Mouse (Mus musculus): ENCODE measurements around the gene Wdtc1. TPM values are rescaled to one million over a fixed set of nuclear protein-coding genes. Genes with fewer than 3 reads are reported as not detected.

Gene Wdtc1
- total RNA-seq, 2 experiments from 2014 or later: 82.0 to 88.2 TPM

DNA sequence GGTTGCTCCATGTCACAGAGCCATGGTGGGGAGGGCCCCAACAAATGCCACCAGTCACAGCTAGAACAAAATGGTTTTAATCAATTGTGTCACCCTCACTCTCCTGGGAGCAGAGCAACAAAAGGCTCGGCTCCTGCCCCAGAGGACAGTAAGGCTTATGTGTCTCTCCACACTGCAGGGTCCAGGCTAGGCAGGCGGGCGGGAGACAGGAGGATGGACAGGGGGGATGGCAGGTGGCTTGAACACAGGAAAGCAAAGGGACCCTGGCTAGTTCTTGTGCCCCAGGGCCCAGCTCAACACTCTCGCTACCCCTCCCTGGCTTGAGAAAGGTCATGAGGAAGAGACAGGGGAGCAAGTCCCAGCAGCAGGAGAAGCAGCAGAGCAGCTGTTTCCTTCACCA is 60.9 kb downstream of the Wdtc1 start:
- no peak for DNase-seq
- intact Hi-C loops (cut with DNase I): no loop called here

- intact Hi-C loops (cut with DNase I): no loop called here
- DNase-seq: no peak
These were observed 62.0 kb downstream of the Wdtc1 start for GRCm38 (mm10) chr4:133291255-133291654.

DNA sequence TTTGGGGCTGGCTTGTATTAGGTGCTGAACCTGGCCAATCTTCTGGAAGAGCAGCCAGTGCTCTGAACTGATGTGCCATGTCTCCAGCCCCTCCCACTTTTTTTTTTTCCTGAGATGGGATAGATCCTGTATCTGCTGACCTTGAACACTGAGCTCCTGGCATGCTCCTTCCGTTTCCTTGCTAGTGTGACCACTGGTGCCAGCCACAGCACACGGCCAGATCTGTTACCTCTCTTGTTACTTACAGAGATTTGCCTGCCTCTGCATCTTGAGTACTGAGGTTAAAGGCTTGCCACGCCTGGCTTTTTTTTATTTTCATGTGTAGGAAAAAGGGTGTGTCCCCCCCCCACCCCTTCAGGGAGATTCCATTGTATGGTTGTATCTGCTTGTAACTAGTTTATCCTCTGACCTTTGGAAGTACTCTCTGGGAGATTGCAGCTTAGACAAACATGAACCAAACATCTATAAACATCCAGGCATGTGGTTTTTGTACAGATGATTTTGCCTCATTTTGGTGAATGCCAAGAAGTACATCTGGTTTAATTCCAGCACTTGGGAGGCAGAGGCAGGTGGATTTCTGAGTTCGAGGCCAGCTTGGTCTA is 66.7 kb downstream of the Wdtc1 start:
- intact Hi-C loops (cut with DNase I): no loop called here
- DNase-seq: no peak

- intact Hi-C loops (cut with DNase I): no loop called here
- no peak for DNase-seq
These were observed 67.3 kb downstream of the Wdtc1 start for GRCm38 (mm10) chr4:133285950-133286349.

DNA sequence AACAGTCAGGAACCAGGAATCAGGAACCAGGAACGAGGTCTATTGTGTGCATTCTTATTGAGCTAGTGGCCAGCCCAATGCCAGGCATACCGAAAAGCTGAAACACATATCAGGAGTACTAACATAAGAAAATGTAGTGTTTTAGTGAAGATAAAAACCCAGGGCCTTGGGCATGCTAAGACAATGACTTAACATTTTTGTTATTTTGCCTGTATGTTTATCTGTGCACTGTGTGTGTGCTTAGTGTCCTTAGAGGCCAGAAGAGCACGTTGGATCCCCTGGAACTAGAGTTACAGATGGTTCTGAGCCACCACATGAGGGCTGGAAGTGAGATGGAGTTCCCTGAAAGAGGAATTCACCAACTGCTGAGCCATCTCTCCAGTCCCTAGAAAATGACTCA is 68.0 kb downstream of the Wdtc1 start:
- intact Hi-C loops (cut with DNase I): no loop called here
- DNase-seq: no peak

GRCm38 (mm10) chr4:133282656-133283055 is 70.6 kb downstream of the Wdtc1 start:
- no peak for DNase-seq
- intact Hi-C loops (cut with DNase I): no loop called here

DNA sequence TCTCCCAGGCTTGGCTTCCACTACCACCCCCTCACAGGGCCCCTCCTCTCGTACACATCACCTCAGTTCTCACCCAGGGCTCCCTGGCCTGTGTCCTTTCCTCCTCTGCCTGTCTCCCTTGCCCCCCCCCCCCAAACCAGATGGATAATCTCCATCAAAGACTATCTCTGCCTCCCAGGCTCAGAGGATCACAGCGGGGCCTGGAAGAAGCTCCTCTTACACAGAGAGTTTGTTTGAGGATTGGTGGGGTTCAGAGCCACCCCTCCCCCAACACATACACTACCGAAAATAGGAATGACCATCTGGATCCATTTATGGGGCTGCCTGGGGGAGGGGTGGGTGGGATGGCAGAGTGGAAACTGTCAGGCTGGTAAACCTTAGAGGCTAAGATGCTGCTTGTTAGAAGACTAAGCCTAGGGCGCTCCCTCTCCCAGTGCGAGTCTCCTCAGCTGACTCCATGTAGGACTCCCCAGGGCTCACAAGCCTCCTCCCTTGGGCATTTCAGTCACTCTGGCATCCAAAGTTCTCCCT is 71.3 kb downstream of the Wdtc1 start:
- DNase-seq: no peak
- intact Hi-C loops (cut with DNase I): no loop called here

DNA sequence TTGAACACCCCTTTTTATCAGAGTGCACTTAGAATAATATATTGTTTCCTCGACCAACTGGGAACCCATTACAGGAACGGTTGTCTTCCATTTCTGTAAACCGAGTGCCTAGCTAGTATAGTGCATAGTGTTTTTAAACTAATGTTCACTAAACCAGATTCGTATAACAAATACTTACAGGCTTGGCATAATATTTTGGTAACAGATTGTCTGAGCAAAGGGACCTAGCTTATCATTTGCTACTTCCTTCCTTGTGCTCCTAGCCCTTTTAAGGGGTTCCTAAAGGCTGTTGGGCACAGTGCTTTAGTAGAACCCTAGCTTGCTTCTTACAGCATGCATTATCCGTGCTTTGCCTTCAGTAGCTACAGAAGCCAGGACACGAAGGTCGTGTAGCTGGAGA is 71.8 kb downstream of the Wdtc1 start:
- intact Hi-C loops (cut with DNase I): no loop called here
- DNase-seq: no peak

DNA sequence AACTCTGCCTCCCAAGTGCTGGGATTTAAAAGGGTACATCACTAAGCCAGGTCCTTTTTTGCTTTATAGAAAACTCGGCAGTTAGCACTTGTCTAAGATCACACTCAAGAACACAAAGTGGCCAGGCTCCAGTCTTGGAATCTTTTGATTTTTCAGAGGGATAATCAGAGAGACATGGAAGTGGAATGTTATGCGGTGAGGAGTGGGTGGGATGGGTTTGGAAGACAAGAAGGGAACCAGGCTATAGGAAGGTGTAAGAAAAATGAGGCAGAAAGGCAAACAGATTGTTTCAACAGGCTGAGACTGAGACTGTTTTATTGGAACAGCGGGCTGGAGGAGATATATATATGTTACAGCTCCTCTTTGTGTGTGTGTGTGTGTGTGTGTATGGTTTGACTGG is 74.8 kb downstream of the Wdtc1 start:
- intact Hi-C loops (cut with DNase I): loop anchor here (2.0 kb wide), 1 partner anchor 60 kb away; no protein-coding TSS in a partner anchor
- DNase-seq: no peak

GRCm38 (mm10) chr4:133278067-133278466 is 75.2 kb downstream of the Wdtc1 start:
- intact Hi-C loops (cut with DNase I): loop anchor here (2.0 kb wide), 1 partner anchor 61 kb away; no protein-coding TSS in a partner anchor
- DNase-seq: no peak

DNA sequence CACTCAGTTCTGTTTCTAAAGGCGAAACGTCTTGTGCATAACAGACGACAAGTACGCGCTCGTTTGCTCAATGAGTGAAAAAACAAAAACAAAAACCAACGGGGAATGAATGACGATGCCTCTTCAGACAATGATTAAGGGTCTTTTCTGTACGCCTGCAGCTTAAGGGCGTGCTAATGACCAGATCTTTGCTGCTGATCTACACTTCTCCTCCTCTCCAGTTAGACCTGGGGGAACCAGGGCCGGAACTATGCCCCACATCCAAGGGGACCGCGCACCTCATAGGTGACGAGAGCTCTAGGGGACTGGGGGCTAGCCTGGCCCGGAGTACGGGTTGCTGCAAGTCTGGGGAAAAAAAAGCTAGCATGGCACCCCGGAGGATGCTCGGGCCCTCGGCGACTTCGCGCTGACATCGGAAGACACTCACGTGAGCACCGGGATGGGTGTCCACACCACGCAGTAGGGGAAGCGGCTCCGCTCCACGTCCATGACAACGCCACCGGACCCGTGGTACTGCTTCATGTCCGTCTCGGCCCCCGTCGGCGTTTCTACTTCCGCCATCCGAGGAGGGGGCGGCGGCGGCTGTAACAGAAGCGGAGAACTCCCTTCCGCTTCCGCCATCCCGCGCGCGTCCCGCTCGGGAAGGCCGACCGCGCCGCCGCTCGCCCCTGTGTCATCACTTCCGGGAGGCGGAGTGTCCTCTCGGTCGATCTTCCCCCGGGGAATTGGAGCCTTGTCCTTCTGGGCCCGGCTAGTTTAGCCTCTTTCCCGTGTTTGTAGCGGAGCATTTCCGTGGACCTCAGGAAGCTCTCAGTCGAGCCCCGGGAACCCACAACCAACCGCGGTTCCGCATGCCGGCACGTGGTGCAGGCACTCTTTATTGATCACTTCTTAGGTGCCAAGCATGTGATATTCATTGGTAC is 75.9 kb downstream of the Wdtc1 start, which contains the start of gene Tmem222:
Gene Tmem222, minus strand, starts transcription at position 689 of the 923 bp plus-strand sequence.
- DNase-seq: peak; percentile 95 to 97
- intact Hi-C loops (cut with DNase I): loop anchor here (2.0 kb wide), 1 partner anchor 61 kb away; no protein-coding TSS in a partner anchor

- intact Hi-C loops (cut with DNase I): no loop called here
- no peak for DNase-seq
These were observed 82.4 kb downstream of the Wdtc1 start for GRCm38 (mm10) chr4:133270929-133271328.

DNA sequence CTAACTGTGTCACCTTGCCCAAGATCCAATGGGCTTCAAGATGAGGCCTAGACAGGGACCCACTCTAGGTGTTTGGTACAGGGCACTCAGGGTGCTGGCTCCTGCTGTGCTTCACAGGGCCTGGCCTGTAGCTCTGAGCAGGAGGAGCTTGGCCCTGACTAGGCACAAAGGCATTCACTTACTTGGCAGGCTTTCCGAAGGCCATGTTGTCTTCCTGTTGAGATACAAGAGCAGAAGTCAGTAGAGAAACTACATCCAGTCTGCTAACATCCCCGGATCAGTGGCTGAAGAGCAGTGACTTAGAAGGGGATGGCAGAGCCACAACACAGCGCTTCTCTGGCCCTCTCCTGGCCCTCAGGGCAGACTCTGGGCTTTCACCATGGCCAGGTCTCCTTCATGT is 83.7 kb downstream of the Wdtc1 start:
- DNase-seq: peak; percentile 57
- intact Hi-C loops (cut with DNase I): no loop called here

- intact Hi-C loops (cut with DNase I): no loop called here
- no peak for DNase-seq
These were observed 84.3 kb downstream of the Wdtc1 start for GRCm38 (mm10) chr4:133268931-133269330.

GRCm38 (mm10) chr4:133266248-133266880 is 86.9 kb downstream of the Wdtc1 start:
- DNase-seq: no peak
- intact Hi-C loops (cut with DNase I): no loop called here

- no peak for DNase-seq
- intact Hi-C loops (cut with DNase I): no loop called here
These were observed 87.5 kb downstream of the Wdtc1 start for GRCm38 (mm10) chr4:133265759-133266158.

DNA sequence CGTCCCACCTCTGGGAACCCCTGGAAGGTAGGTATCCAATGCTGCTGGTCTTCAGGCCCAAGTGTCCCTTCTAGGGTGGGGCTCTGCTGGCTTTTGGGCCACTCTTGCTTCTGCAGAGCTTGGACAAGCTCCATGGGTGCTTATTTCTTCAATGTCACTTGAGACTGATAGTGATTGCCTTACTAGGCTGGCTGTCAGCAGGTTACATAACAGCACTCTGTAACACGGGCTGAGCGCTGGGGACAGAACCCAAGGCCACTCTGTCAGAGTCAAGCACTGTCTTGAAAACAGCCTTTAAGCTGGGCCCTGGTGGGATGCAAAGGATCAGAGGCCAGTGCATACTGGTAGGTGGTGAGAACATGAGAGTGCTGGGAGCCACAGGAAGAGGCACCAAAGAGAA is 88.0 kb downstream of the Wdtc1 start:
- no peak for DNase-seq
- intact Hi-C loops (cut with DNase I): no loop called here

DNA sequence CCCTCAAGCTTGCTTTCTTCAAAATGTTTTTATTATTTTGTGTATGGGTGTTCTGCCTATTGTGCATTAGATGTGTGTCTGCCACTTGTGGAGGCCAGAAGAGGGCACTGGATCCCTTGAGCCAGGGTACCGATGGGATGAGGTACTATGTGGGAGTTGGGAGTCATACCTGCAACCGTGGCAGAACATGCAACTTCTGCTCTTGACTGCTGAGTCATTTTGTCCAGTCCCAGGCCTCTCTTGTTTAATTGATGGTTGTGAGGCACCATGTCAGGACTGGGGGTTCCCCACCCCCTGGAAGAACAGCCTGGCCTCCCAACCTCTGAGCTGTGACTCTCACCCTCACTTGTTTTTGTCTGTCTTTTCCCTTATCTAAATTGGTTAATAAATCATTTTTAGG is 88.7 kb downstream of the Wdtc1 start:
- intact Hi-C loops (cut with DNase I): no loop called here
- no peak for DNase-seq

DNA sequence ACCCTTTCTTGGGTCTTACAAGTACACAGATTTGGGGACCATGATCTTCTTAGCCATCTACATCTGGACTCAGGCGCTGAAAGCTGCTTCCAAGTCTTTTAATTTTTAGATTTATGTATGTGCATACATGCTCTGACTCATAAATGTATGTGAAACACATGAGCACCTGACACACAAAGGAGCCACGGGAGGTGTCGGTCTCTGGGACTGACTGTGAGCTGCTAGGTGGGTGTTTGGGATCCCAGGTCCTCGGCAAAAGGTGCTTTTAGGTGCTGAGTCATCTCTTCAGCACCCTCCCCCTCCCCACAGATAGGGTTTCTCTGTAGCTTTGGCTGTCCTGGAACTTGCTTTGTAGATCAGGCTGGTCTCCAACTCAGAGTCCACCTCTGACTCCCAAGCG is 89.5 kb downstream of the Wdtc1 start:
- DNase-seq: no peak
- intact Hi-C loops (cut with DNase I): no loop called here

DNA sequence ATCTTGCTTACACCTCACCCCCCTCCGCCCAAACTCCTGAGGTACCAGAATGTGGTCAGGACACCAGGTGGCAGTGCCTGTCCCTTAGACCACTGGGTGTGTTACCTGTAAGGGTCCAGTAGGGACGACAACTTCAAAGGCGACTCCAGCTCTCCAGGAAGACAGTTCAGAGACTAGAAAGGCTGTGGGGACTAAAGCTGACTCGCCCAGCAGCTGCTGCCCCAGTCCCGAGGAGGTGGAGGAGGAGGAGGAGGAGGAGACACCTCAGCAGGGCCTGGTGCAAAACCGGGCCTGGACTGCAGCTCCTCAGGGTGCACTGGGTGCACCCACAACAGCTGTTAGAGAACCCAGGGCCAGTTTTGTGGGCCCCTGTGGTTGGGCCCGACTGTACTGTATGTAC is 90.4 kb downstream of the Wdtc1 start, which contains the start of gene Sytl1:
Gene Sytl1, minus strand, starts transcription at position 232 of the 400 bp plus-strand sequence.
- intact Hi-C loops (cut with DNase I): no loop called here

GRCm38 (mm10) chr4:133262375-133262765 is 90.9 kb downstream of the Wdtc1 start:
- intact Hi-C loops (cut with DNase I): no loop called here

More for the DNA sequence above, 90.4 kb downstream of the Wdtc1 start, which contains the start of gene Sytl1:
- no peak for DNase-seq

More at GRCm38 (mm10) chr4:133262375-133262765, 90.9 kb downstream of the Wdtc1 start:
- DNase-seq: no peak
